Mouse (Mus musculus) activated CD4-positive, CD25-positive, alpha-beta regulatory T cell (primary cell): ENCODE measurements around the gene Ccnh. TPM values are rescaled to one million over a fixed set of nuclear protein-coding genes. Genes with fewer than 3 reads are reported as not detected.

Experiments
- polyA plus RNA-seq, 2 experiments: library from polyadenylated mRNA; unstranded; fragments of 100-300 nt; shearing (Covaris generic); gene quantifications; one replicate each; pipeline ENCODE4 v1.2.1; 2017

Gene Ccnh
- polyA plus RNA-seq = 100 to 1,000 TPM in 1 of 2 experiments, 10 to 100 TPM in 1; 95.4 to 106 TPM

GRCm38 (mm10) chr13:85188903-85189643, at the start of gene Ccnh:
TSS of gene Ccnh (plus strand) at chr13:85189408.

Other genes starting within 250 kb of the Ccnh start
- 10 to 100 TPM; 88.9 to 94.7 TPM for gene Rasa1, start 99.7 kb downstream of the Ccnh start, polyA plus RNA-seq